Mouse (Mus musculus): Measurements from ENCODE around the gene Zdhhc19. TPM values are rescaled to one million over a fixed set of nuclear protein-coding genes. Genes with fewer than 3 reads are reported as not detected.

Zdhhc19 gene
- polyA plus RNA-seq, 1 experiment from 2014 or later: not detected

GRCm38 (mm10) chr16:32537867-32538660 lies 42.0 kb downstream of the Zdhhc19 start:
- H3K36me3 ChIP-seq: no peaks in the 10 kb centered on the region
- no peak overlapping the region for H3K9ac ChIP-seq (replicated peaks)
- no peak for ATAC-seq (ENCODE audit: insufficient number of reproducible peaks, insufficient read depth, low FRiP score, low TSS enrichment, low read depth)
- H3K27me3 ChIP-seq: no peaks in the 10 kb centered on the region
- H3K4me1 ChIP-seq (replicated peaks): peaks cover 41% of the 10 kb centered on the region
- H3K9me3 ChIP-seq: no peaks in the 10 kb centered on the region
- H3K4me2 ChIP-seq: no peak overlapping the region
- WGBS: 46% methylated on average over 5 of the region's 5 CpGs
- H3K4me3 ChIP-seq (replicated peaks): no peak overlapping the region
- no peak overlapping the region for H3K27ac ChIP-seq

DNA sequence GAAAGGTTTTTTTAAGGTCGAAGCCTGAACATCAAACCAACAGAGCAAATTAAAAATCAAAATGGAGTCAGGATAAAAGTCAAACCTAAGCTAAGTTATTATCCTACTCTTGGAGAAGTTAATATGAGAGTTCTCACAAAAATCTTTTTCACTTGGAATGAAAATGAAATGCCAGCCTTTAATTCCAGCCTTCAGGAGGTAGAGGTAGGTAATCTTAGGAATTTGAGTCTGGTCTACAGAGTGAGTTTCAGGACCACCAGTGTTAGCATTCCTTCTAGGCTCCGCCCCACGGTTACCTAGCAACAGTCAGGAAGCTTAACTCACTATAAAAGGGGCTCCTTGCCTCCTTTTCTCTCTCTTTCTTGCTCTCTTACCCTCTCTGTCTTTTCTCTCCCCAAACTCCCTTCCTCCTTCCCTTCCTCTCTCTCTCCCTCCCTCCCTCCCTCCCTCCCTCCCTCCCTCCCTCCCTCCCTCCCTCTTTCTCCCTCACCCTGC lies 42.7 kb downstream of the Zdhhc19 start:
- Histone ChIP-seq H3K4me3 (replicated peaks) (no peak overlapping the region), H3K4me1 (replicated peaks) (peaks cover 34% of the 10 kb centered on the region), H3K27me3 (no peaks in the 10 kb centered on the region), H3K9me3 (no peaks in the 10 kb centered on the region), H3K36me3 (no peaks in the 10 kb centered on the region), H3K27ac (no peak overlapping the region), H3K4me2 (no peak overlapping the region), H3K9ac (replicated peaks) (no peak overlapping the region)
- ATAC-seq (ENCODE audit: insufficient number of reproducible peaks, insufficient read depth, low FRiP score, low TSS enrichment, low read depth): no peak
- 31% methylated on average over 3 of the region's 3 CpGs for WGBS

DNA sequence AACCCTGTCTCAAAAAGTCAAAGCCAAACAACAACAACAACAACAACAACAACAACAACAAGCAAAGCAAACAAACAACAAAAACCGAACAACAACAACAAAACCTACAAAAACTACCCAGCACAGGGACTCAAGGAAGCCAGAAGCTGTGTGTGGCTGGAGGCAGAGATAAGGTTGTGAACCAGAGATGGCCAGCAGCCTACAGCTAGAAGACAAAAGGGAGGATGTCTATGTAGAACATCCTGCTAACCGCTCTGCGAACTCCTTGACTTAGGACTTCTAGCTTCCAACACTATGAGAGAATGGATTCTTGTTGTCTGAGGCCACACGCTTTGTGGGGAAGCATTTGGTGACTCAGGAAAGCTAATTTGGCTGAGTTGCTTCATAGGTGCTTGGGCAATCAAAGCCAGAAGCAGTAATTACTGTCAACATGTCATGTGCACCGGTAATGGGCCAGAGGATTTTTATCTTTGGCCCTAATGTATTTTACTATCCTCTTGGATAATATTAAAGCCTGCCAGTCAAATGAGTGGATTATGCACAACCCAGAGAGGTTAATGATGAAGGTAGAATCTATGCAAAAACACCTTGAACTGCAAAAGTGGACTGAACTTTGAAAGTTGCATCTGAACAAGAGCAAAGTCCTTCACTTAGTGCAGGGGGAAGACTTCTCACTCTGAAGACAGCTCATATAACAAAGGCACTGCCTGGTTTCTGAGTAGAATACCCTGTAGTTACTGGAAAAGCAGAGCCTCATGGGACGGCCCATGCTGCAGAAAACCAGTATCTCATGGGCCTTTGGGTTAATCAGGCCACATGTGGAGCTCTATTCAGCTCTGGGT lies 45.5 kb downstream of the Zdhhc19 start:
- WGBS: 77% methylated on average over 6 of the region's 6 CpGs
- H3K4me3 ChIP-seq (replicated peaks): no peak overlapping the region
- no peak overlapping the region for H3K4me2 ChIP-seq
- no peak overlapping the region for H3K9ac ChIP-seq (replicated peaks)
- peaks cover 11% of the 10 kb centered on the region for H3K4me1 ChIP-seq (replicated peaks)
- no peak for ATAC-seq (ENCODE audit: insufficient number of reproducible peaks, insufficient read depth, low FRiP score, low TSS enrichment, low read depth)
- H3K36me3 ChIP-seq: no peaks in the 10 kb centered on the region
- no peaks in the 10 kb centered on the region for H3K27me3 ChIP-seq
- no peaks in the 10 kb centered on the region for H3K9me3 ChIP-seq
- no peak overlapping the region for H3K27ac ChIP-seq

- Histone ChIP-seq H3K9ac (replicated peaks) (no peak overlapping the region), H3K9me3 (no peaks in the 10 kb centered on the region), H3K36me3 (no peaks in the 10 kb centered on the region), H3K4me3 (replicated peaks) (no peak overlapping the region), H3K27me3 (0 out of 2 replicates have a peak, but pooled peaks cover 3% of the 10 kb centered on the region), H3K27ac (no peak overlapping the region), H3K4me2 (no peak overlapping the region), H3K4me1 (replicated peaks) (peaks cover 6% of the 10 kb centered on the region)
- no peak for ATAC-seq (ENCODE audit: insufficient number of reproducible peaks, insufficient read depth, low FRiP score, low TSS enrichment, low read depth)
- 79% methylated on average over 3 of the region's 3 CpGs for WGBS
Measured at GRCm38 (mm10) chr16:32543422-32543821, 47.4 kb downstream of the Zdhhc19 start.

DNA sequence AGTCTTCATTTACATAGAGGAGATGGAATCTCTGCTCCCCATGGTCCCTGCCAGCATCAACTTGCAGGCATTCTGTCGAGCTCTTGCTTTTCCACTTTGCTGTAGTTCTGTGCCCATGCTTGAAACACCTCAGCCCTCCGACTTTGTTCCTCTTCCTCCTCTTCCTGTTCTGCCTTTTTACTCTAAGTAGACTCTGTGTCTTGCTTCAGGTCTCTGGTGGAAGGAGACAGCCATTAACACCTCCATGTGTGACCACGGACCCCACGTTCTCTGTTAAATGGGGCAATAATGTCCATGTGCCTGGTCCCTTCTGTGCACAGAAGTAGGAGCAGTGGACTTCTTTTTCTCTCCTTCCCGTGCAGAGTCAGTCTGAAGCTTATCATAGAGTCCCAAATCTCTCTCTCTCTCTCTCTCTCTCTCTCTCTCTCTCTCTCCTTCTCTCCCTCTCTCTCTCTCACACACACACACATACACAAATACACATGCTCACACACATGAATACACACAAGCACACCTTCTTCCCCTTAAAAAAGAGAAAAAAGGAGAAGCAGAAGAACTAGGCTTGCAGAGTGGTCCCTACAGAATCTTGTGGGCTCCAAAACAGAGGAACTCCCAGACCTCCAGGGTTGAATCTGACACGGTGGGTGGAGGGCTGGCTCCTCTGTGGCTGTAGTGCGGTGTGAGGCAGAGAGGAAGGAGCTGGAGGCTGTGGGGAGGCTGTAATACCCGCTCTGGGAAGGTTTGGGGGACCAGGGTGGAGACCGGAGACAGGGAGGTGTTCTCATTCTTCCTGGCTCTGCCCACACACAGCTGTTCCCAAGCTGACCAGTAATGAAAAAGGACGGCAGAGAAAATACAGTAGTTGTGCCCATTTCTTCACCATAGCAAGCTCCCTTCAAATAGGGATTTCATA lies 51.3 kb downstream of the Zdhhc19 start:
- Histone ChIP-seq H3K4me1 (replicated peaks) (no peaks in the 10 kb centered on the region), H3K9me3 (0 out of 2 replicates have a peak, but pooled peaks cover 3% of the 10 kb centered on the region), H3K27ac (0 out of 2 replicates have a peak overlapping the region, but pooled peaks have one; percentile 4), H3K4me3 (replicated peaks) (no peak overlapping the region), H3K27me3 (0 out of 2 replicates have a peak, but pooled peaks cover 3% of the 10 kb centered on the region), H3K36me3 (no peaks in the 10 kb centered on the region), H3K4me2 (no peak overlapping the region), H3K9ac (replicated peaks) (no peak overlapping the region)
- no peak for ATAC-seq (ENCODE audit: insufficient number of reproducible peaks, insufficient read depth, low FRiP score, low TSS enrichment, low read depth)
- WGBS: 51% methylated on average over 10 of the region's 10 CpGs

DNA sequence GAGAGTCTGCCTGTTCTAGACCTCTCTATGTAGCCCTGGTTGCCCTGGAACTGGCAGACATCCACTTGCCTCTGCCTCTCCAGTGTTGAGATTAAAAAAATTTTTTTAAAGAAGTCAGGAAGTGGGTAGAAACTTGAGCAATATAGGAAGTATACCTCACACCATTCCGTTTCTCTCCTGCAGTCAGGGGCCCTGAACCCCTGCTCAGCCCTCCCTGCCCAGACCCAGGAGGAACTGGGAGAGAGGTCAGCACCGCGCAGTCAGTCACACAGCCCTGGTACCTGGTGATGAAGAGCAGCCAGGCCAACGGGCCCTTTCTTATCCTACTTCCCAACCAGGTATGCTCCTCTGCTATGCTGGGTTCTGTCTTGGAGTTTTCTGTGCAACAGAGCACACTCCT lies 54.0 kb downstream of the Zdhhc19 start:
- Histone ChIP-seq H3K9ac (replicated peaks) (no peak overlapping the region), H3K9me3 (0 out of 2 replicates have a peak, but pooled peaks cover 3% of the 10 kb centered on the region), H3K4me1 (replicated peaks) (no peaks in the 10 kb centered on the region), H3K4me3 (replicated peaks) (no peak overlapping the region), H3K27ac (no peak overlapping the region), H3K27me3 (0 out of 2 replicates have a peak, but pooled peaks cover 3% of the 10 kb centered on the region), H3K36me3 (no peaks in the 10 kb centered on the region), H3K4me2 (no peak overlapping the region)
- no peak for ATAC-seq (ENCODE audit: insufficient number of reproducible peaks, insufficient read depth, low FRiP score, low TSS enrichment, low read depth)
- WGBS: 83% methylated on average over 4 of the region's 4 CpGs

- no peaks in the 10 kb centered on the region for H3K4me1 ChIP-seq (replicated peaks)
- H3K9ac ChIP-seq (replicated peaks): no peak overlapping the region
- ATAC-seq (ENCODE audit: insufficient number of reproducible peaks, insufficient read depth, low FRiP score, low TSS enrichment, low read depth): no peak
- no peak overlapping the region for H3K27ac ChIP-seq
- H3K4me2 ChIP-seq: no peak overlapping the region
- no peak overlapping the region for H3K4me3 ChIP-seq (replicated peaks)
- 0 out of 2 replicates have a peak, but pooled peaks cover 3% of the 10 kb centered on the region for H3K27me3 ChIP-seq
- WGBS: 76% methylated on average over 5 of the region's 5 CpGs
- 0 out of 2 replicates have a peak, but pooled peaks cover 3% of the 10 kb centered on the region for H3K9me3 ChIP-seq
- no peaks in the 10 kb centered on the region for H3K36me3 ChIP-seq
Measured at GRCm38 (mm10) chr16:32550487-32550886, 54.4 kb downstream of the Zdhhc19 start.

- Histone ChIP-seq H3K4me1 (replicated peaks) (no peaks in the 10 kb centered on the region), H3K9me3 (0 out of 2 replicates have a peak, but pooled peaks cover 3% of the 10 kb centered on the region), H3K4me2 (no peak overlapping the region), H3K36me3 (no peaks in the 10 kb centered on the region), H3K9ac (replicated peaks) (no peak overlapping the region), H3K4me3 (replicated peaks) (no peak overlapping the region), H3K27me3 (0 out of 2 replicates have a peak, but pooled peaks cover 3% of the 10 kb centered on the region), H3K27ac (no peak overlapping the region)
- no peak for ATAC-seq (ENCODE audit: insufficient number of reproducible peaks, insufficient read depth, low FRiP score, low TSS enrichment, low read depth)
- WGBS: 55% methylated on average over 2 of the region's 2 CpGs
Measured at GRCm38 (mm10) chr16:32551346-32551747, 55.3 kb downstream of the Zdhhc19 start.

GRCm38 (mm10) chr16:32555588-32555987 lies 59.5 kb downstream of the Zdhhc19 start:
- no peak overlapping the region for H3K27ac ChIP-seq
- no peak overlapping the region for H3K9ac ChIP-seq (replicated peaks)
- no peaks in the 10 kb centered on the region for H3K9me3 ChIP-seq
- 75% methylated on average over 3 of the region's 3 CpGs for WGBS
- no peaks in the 10 kb centered on the region for H3K36me3 ChIP-seq
- no peak overlapping the region for H3K4me2 ChIP-seq
- no peak for ATAC-seq (ENCODE audit: insufficient number of reproducible peaks, insufficient read depth, low FRiP score, low TSS enrichment, low read depth)
- H3K27me3 ChIP-seq: no peaks in the 10 kb centered on the region
- H3K4me1 ChIP-seq (replicated peaks): no peaks in the 10 kb centered on the region
- no peak overlapping the region for H3K4me3 ChIP-seq (replicated peaks)

- Histone ChIP-seq H3K27me3 (no peaks in the 10 kb centered on the region), H3K4me3 (replicated peaks) (no peak overlapping the region), H3K4me2 (no peak overlapping the region), H3K9me3 (no peaks in the 10 kb centered on the region), H3K9ac (replicated peaks) (no peak overlapping the region), H3K27ac (no peak overlapping the region), H3K36me3 (no peaks in the 10 kb centered on the region), H3K4me1 (replicated peaks) (no peaks in the 10 kb centered on the region)
- WGBS: 65% methylated on average over 4 of the region's 4 CpGs
- no peak for ATAC-seq (ENCODE audit: insufficient number of reproducible peaks, insufficient read depth, low FRiP score, low TSS enrichment, low read depth)
Measured at GRCm38 (mm10) chr16:32559493-32559892, 63.4 kb downstream of the Zdhhc19 start.

Data from limb, embryonic 12.5 days (tissue).